Mouse (Mus musculus) CH12.LX (cell line): ENCODE results near the gene Rs1.

ENCODE experiments used
- CTCF ChIP-seq, 2 experiments: IDR thresholded peaks in 1 of 2; conservative IDR thresholded peaks in 1 of 2; 2 replicates each; pipeline ENCODE4 v1.5.1; 2011 to 2012; ENCODE audit warnings: low read depth in 2 of 2, low read length in 2 of 2, improper control_type of control experiment in 1 of 2, inconsistent platforms in 1 of 2, mild to moderate bottlenecking in 1 of 2, moderate library complexity in 1 of 2
- EP300 ChIP-seq: IDR thresholded peaks from 2 replicates; pipeline ENCODE4 v1.6.1; 2011; ENCODE audit warnings: low read length, improper control_type of control experiment
- MAFK ChIP-seq: IDR thresholded peaks from 2 replicates; pipeline ENCODE4 v1.6.1; 2011; ENCODE audit warnings: low read length, improper control_type of control experiment; ENCODE audit not compliant: insufficient replicate concordance
- MAX ChIP-seq: IDR thresholded peaks from 2 replicates; pipeline ENCODE4 v1.6.1; 2011; ENCODE audit warnings: low read length, improper control_type of control experiment
- MXI1 ChIP-seq: IDR thresholded peaks from 2 replicates; pipeline ENCODE4 v1.6.1; 2011; ENCODE audit warnings: mild to moderate bottlenecking, low read depth, low read length, improper control_type of control experiment
- PAX5 ChIP-seq: IDR thresholded peaks from 2 replicates; pipeline ENCODE4 v1.6.1; 2012; ENCODE audit warnings: low read length, inconsistent platforms, mixed read lengths
- RAD21 ChIP-seq: IDR thresholded peaks from 2 replicates; pipeline ENCODE4 v1.6.1; 2011; ENCODE audit warnings: low read depth, mild to moderate bottlenecking, low read length, improper control_type of control experiment, moderate library complexity
- SMC3 ChIP-seq: IDR thresholded peaks from 2 replicates; pipeline ENCODE4 v1.6.1; 2011; ENCODE audit warnings: low read depth, low read length, improper control_type of control experiment
- TCF12 ChIP-seq: IDR thresholded peaks from 2 replicates; pipeline ENCODE4 v1.6.1; 2014; ENCODE audit warnings: low read depth, mild to moderate bottlenecking, inconsistent platforms, low read length, improper control_type of control experiment
- ZKSCAN1 ChIP-seq: IDR thresholded peaks from 2 replicates; pipeline ENCODE4 v1.6.1; 2012; ENCODE audit warnings: low read depth, inconsistent platforms, low read length, improper control_type of control experiment, borderline replicate concordance
- ZMIZ1 ChIP-seq: IDR thresholded peaks from 2 replicates; pipeline ENCODE4 v1.6.1; 2012; ENCODE audit warnings: low read depth, mild to moderate bottlenecking, inconsistent platforms, low read length, improper control_type of control experiment

- TF ChIP-seq EP300 (no peak), MAFK (no peak), ZKSCAN1 (no peak), CTCF (conservative IDR thresholded peaks at IDR 0.05 in 1 of 2, IDR thresholded peaks at IDR 0.05 in 1 of 2; ENCODE audit: low read depth in 2 of 2, low read length in 2 of 2) (no peak), PAX5 (no peak), MXI1 (no peak), ZMIZ1 (no peak), SMC3 (no peak), TCF12 (no peak), MAX (no peak), RAD21 (no peak)
These were observed 32.2 kb upstream of the Rs1 start, which contains the start of gene Ppef1 for GRCm38 (mm10) chrX:160735650-160736049.
